Mouse (Mus musculus): Measurements from ENCODE around the gene Slc26a9.
A peak's percentile ranks its signal among the peaks of the same experiment; 100 is the strongest.

The Slc26a9 gene

GRCm38 (mm10) chr1:131743868-131744464 is at the start of gene Slc26a9:
Gene Slc26a9 (plus strand): TSS chr1:131744022.
- DNase-seq (ENCODE audit: low spot score) = no peak

GRCm38 (mm10) chr1:131695308-131695707 is 48.5 kb upstream of the Slc26a9 start:
- DNase-seq (ENCODE audit: low spot score) = no peak

GRCm38 (mm10) chr1:131696325-131696724 is 47.5 kb upstream of the Slc26a9 start:
- DNase-seq (ENCODE audit: low spot score) = peak; percentile 48

- no peak for DNase-seq (ENCODE audit: low spot score)
These were observed 45.1 kb upstream of the Slc26a9 start for GRCm38 (mm10) chr1:131698770-131699169.

GRCm38 (mm10) chr1:131699642-131700041 is 44.2 kb upstream of the Slc26a9 start:
- no peak for DNase-seq (ENCODE audit: low spot score)

- DNase-seq (ENCODE audit: low spot score) = no peak
These were observed 43.4 kb upstream of the Slc26a9 start for GRCm38 (mm10) chr1:131700447-131700846.

GRCm38 (mm10) chr1:131701391-131701790 is 42.4 kb upstream of the Slc26a9 start:
- DNase-seq (ENCODE audit: low spot score) = no peak

- no peak for DNase-seq (ENCODE audit: low spot score)
These were observed 41.6 kb upstream of the Slc26a9 start for GRCm38 (mm10) chr1:131702094-131702766.

GRCm38 (mm10) chr1:131703482-131703881 is 40.3 kb upstream of the Slc26a9 start:
- no peak for DNase-seq (ENCODE audit: low spot score)

GRCm38 (mm10) chr1:131708338-131708737 is 35.5 kb upstream of the Slc26a9 start:
- DNase-seq (ENCODE audit: low spot score) = peak; percentile 53

GRCm38 (mm10) chr1:131711518-131711917 is 32.3 kb upstream of the Slc26a9 start:
- DNase-seq (ENCODE audit: low spot score) = no peak

GRCm38 (mm10) chr1:131712386-131712785 is 31.4 kb upstream of the Slc26a9 start:
- peak; percentile 89 for DNase-seq (ENCODE audit: low spot score)

GRCm38 (mm10) chr1:131714388-131715337 is 29.2 kb upstream of the Slc26a9 start:
- DNase-seq (ENCODE audit: low spot score) = no peak

GRCm38 (mm10) chr1:131718952-131719694 is 24.7 kb upstream of the Slc26a9 start:
- no peak for DNase-seq (ENCODE audit: low spot score)

- DNase-seq (ENCODE audit: low spot score) = no peak
These were observed 21.8 kb upstream of the Slc26a9 start for GRCm38 (mm10) chr1:131721989-131722388.

GRCm38 (mm10) chr1:131723549-131723948 is 20.3 kb upstream of the Slc26a9 start:
- no peak for DNase-seq (ENCODE audit: low spot score)

GRCm38 (mm10) chr1:131726586-131726985 is 17.2 kb upstream of the Slc26a9 start:
- no peak for DNase-seq (ENCODE audit: low spot score)

GRCm38 (mm10) chr1:131730639-131731437 is 13.0 kb upstream of the Slc26a9 start:
- DNase-seq (ENCODE audit: low spot score) = no peak

GRCm38 (mm10) chr1:131733474-131734180 is 10.2 kb upstream of the Slc26a9 start:
- no peak for DNase-seq (ENCODE audit: low spot score)

GRCm38 (mm10) chr1:131734657-131735273 is 9.1 kb upstream of the Slc26a9 start:
- no peak for DNase-seq (ENCODE audit: low spot score)

Measured in layer of hippocampus, adult 11-12 months (tissue).